In the genomic region with DNA sequence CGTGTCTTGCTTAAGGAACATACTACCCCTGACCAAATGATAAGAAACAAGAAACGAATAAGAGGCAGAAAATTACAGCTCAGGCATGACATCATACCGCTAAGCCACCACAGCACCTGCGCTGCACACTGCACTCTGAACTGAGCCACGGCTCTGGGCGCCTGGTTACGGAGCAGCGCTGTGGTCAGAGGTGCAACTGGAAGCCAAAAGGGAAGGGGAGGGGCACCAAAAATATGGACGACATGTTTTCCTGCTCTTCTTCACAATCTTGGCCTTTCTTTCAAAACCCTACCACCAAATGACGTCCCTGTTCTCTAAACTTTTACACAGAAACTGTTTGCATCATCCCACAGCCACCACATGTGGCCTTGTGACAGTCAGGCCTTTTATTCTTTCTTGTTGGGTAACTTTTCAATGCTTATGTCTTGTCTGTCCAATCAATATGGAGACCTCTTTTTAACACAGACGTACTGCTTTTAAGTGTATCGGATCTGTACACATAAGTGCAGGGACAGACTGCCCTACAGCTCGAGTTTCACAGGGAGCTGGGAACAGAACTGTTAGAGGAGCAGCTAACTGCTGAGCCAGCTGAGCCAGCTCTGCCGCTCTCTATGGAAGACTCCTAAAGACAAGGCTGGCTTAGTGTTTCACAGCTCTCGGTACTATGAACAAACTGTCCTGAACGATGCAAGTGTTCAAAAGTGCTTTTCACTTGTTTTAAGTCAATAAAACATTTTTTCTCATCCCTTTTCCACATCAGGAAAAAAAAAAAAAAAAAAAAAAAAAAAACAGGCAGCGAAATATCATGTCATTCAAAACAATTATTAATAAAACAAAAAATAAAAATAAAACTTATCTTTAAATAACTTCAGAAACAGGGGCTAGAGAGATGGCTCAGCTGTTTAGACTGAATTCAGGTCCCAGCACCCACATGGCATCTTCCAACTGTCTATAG, we compare ENCODE assay signal across 9 mouse cellular contexts. TPM values are rescaled to one million over a fixed set of nuclear protein-coding genes. Genes with fewer than 3 reads are reported as not detected.
A peak's percentile ranks its signal among the peaks of the same experiment; 100 is the strongest.
DNase-seq lines count a peak whose midpoint lies in the region; ATAC-seq and TF ChIP-seq lines count a peak whose summit lies in the region.
"Had no signal": no experiment of that assay in that cellular context is flagged by ENCODE, and none has a peak within 500 bp of the region (broad histone marks: within the 10 kb centered on the region; RNA-seq: fewer than 3 reads in every experiment).

No protein-coding gene starts in this region.

- 71% methylated on average over 17 of the region's 17 CpGs for WGBS in heart, embryonic 10.5 days
- 58% methylated on average over 17 of the region's 17 CpGs for WGBS in intestine, embryonic 15.5 days
- 81% methylated on average over 17 of the region's 17 CpGs for WGBS in cerebellum, adult 2 months
- WGBS in midbrain, embryonic 13.5 days: 84% methylated on average over 17 of the region's 17 CpGs

- TF ChIP-seq POLR2A in cerebellum, adult 2 months (IDR thresholded peaks at IDR 0.05; ENCODE audit: borderline replicate concordance, insufficient read depth, low read length): no peak

- H3K27ac ChIP-seq in heart, embryonic 10.5 days: peak overlapping the region; percentile 88
- peak overlapping the region; percentile 75 for H3K27ac ChIP-seq in intestine, embryonic 15.5 days
- H3K27ac ChIP-seq in cerebellum, adult 2 months (ENCODE audit: insufficient read depth, low read length): no peak overlapping the region
- no peak overlapping the region for H3K27ac ChIP-seq in midbrain, embryonic 13.5 days
- H3K27ac ChIP-seq: neural tube, embryonic 13.5 days had no signal

- H3K9me3 ChIP-seq in heart, embryonic 10.5 days: no peaks in the 10 kb centered on the region
- H3K9me3 ChIP-seq in intestine, embryonic 15.5 days: no peaks in the 10 kb centered on the region
- H3K9me3 ChIP-seq in midbrain, embryonic 13.5 days: no peaks in the 10 kb centered on the region
- H3K9me3 ChIP-seq: neural tube, embryonic 13.5 days had no signal

- H3K4me2 ChIP-seq in intestine, embryonic 15.5 days (replicated peaks): peak overlapping the region; percentile 33
- no peak overlapping the region for H3K4me2 ChIP-seq in midbrain, embryonic 13.5 days (replicated peaks)
- H3K4me2 ChIP-seq: neural tube, embryonic 13.5 days had no signal

- H3K36me3 ChIP-seq in heart, embryonic 10.5 days: no peaks in the 10 kb centered on the region
- no peaks in the 10 kb centered on the region for H3K36me3 ChIP-seq in intestine, embryonic 15.5 days
- no peaks in the 10 kb centered on the region for H3K36me3 ChIP-seq in midbrain, embryonic 13.5 days
- H3K36me3 ChIP-seq: neural tube, embryonic 13.5 days had no signal

- no peak for TF ChIP-seq CTCF in cerebellum, adult 2 months (IDR thresholded peaks at IDR 0.05; ENCODE audit: borderline replicate concordance, insufficient read depth, low read depth, low read length)

- H3K4me1 ChIP-seq in heart, embryonic 10.5 days: peaks cover 63% of the 10 kb centered on the region
- peaks cover 33% of the 10 kb centered on the region for H3K4me1 ChIP-seq in intestine, embryonic 15.5 days (replicated peaks)
- H3K4me1 ChIP-seq in cerebellum, adult 2 months (ENCODE audit: control insufficient read depth, insufficient read depth, low read length): 0 out of 2 replicates have a peak, but pooled peaks cover 2% of the 10 kb centered on the region
- H3K4me1 ChIP-seq in midbrain, embryonic 13.5 days (replicated peaks): 0 out of 2 replicates have a peak, but pooled peaks cover 3% of the 10 kb centered on the region

- no peaks in the 10 kb centered on the region for H3K27me3 ChIP-seq in heart, embryonic 10.5 days (ENCODE audit: insufficient read depth, poor library complexity, severe bottlenecking)
- no peaks in the 10 kb centered on the region for H3K27me3 ChIP-seq in intestine, embryonic 15.5 days (replicated peaks)
- no peaks in the 10 kb centered on the region for H3K27me3 ChIP-seq in cerebellum, adult 2 months (ENCODE audit: control insufficient read depth, insufficient read depth, low read length)
- no peaks in the 10 kb centered on the region for H3K27me3 ChIP-seq in midbrain, embryonic 13.5 days
- H3K27me3 ChIP-seq: neural tube, embryonic 13.5 days had no signal

- H3K9ac ChIP-seq in intestine, embryonic 15.5 days: no peak overlapping the region
- no peak overlapping the region for H3K9ac ChIP-seq in midbrain, embryonic 13.5 days (replicated peaks)
- H3K9ac ChIP-seq: neural tube, embryonic 13.5 days had no signal

- ATAC-seq in intestine, embryonic 15.5 days: peak; percentile 56; the same call in 1 of the 2 replicates
- ATAC-seq in neutrophil, adult 5-6 weeks (ENCODE audit: extremely low read depth, insufficient number of reproducible peaks, low FRiP score, poor library complexity, severe bottlenecking): peak; percentile 83
- no peak for ATAC-seq in midbrain, embryonic 13.5 days

- H3K4me3 ChIP-seq in heart, embryonic 10.5 days: no peak overlapping the region
- no peak overlapping the region for H3K4me3 ChIP-seq in intestine, embryonic 15.5 days (replicated peaks)
- no peak overlapping the region for H3K4me3 ChIP-seq in cerebellum, adult 2 months (replicated peaks; ENCODE audit: insufficient read depth, low read depth, low read length)
- no peak overlapping the region for H3K4me3 ChIP-seq in midbrain, embryonic 13.5 days (replicated peaks)
- H3K4me3 ChIP-seq: neural tube, embryonic 13.5 days had no signal

- no peak for DNase-seq in heart, embryonic 10.5 days (ENCODE audit: low spot score)
- no peak for DNase-seq in heart, adult 8-10 months (ENCODE audit: low spot score)
- DNase-seq in ES-CJ7 (ENCODE audit: low read depth, low spot score): peak; percentile 52
- no peak for DNase-seq in frontal cortex, postnatal 36 days (ENCODE audit: low spot score in 2 of 2)
- DNase-seq in cerebellum, adult 2 months: no peak

RNA-seq across cellular contexts. Expression of gene Iqgap1, which starts 43.3 kb away (rescaled TPM):
- polyA plus RNA-seq in heart, embryonic 10.5 days (2016; fragmentation: Nextera tagmentation; extraction: Ambion mirVana): 37.7 and 39.5 TPM in 2 replicates
- total RNA-seq in heart, adult 8-10 months (2022): 10 to 100 TPM; 28.6 to 38.3 (median 31.5) TPM
- 72.9 and 76.2 TPM in 2 replicates for polyA plus RNA-seq in intestine, embryonic 15.5 days (2015; fragmentation: Nextera tagmentation; extraction: Ambion mirVana)
- 756 and 768 TPM in 2 replicates for total RNA-seq in neutrophil, adult 5-6 weeks (2017)
- 21.0 and 21.5 TPM in 2 replicates for polyA plus RNA-seq in cerebellum, adult 2 months (2012; rRNA removed)
- polyA plus RNA-seq in midbrain, embryonic 13.5 days (2015; fragmentation: Nextera tagmentation; extraction: Ambion mirVana): 19.9 and 21.7 TPM in 2 replicates

Comparison
In these comparisons a context has a peak if more than half of its experiments do, and no peak if none do; other contexts are left out.
1. H3K27ac ChIP-seq: peak in heart, embryonic 10.5 days (single experiment) and intestine, embryonic 15.5 days (single experiment); none in cerebellum, adult 2 months (single experiment) and midbrain, embryonic 13.5 days (single experiment).